Mouse (Mus musculus): ENCODE data around the gene Cip2a. TPM values are rescaled to one million over a fixed set of nuclear protein-coding genes. Genes with fewer than 3 reads are reported as not detected.

The Cip2a gene
- total RNA-seq, 2 experiments from 2014 or later: 6.3 to 8.9 TPM

Other genes starting within 250 kb of the Cip2a start
- under 1 TPM; 0.08 to 0.44 TPM for gene Trat1, start 222.2 kb upstream of the Cip2a start, total RNA-seq (2021)
- not detected for gene Retnlb, start 177.3 kb upstream of the Cip2a start, total RNA-seq (2021)
- gene Retnla, start 151.6 kb upstream of the Cip2a start, total RNA-seq (2021): not detected
- not detected for gene Retnlg, start 121.6 kb upstream of the Cip2a start, total RNA-seq (2021)
- 100 to 1,000 TPM; 102 to 115 TPM for gene Dzip3, start within 50 bp of the Cip2a start, total RNA-seq (2021)
- gene Myh15, start 63.3 kb downstream of the Cip2a start, total RNA-seq (2021): under 1 TPM; 0.20 to 0.22 TPM